Mouse (Mus musculus) heart, embryonic 11.5 days (tissue): Measurements from ENCODE around the gene Ppbp. TPM values are rescaled to one million over a fixed set of nuclear protein-coding genes. Genes with fewer than 3 reads are reported as not detected.

Experiments used
- ATAC-seq: fragments of 200-750 bp; cut with Nextera tagmentation; replicated peaks from 2 replicates; pipeline ENCODE4 v1.8.0; 2017; ENCODE audit warnings: moderate library complexity; ENCODE audit not compliant: insufficient number of reproducible peaks, low FRiP score, low TSS enrichment
- H3K27ac ChIP-seq: fragments of 300-500 bp; sonication (generic); 2 replicates; pipeline ENCODE4 v1.5.1; 2014; ENCODE audit warnings: mild to moderate bottlenecking, low read depth, low read length
- H3K27me3 ChIP-seq: fragments of 300-500 bp; sonication (generic); 2 replicates; pipeline ENCODE4 v1.6.1; 2014; ENCODE audit warnings: mild to moderate bottlenecking, low read length, mixed read lengths; ENCODE audit not compliant: control insufficient read depth, insufficient read depth
- H3K36me3 ChIP-seq: fragments of 300-500 bp; sonication (generic); 2 replicates; pipeline ENCODE4 v1.6.1; 2014; ENCODE audit warnings: mild to moderate bottlenecking, low read length, moderate library complexity, mixed read lengths; ENCODE audit not compliant: control insufficient read depth, insufficient read depth
- H3K4me1 ChIP-seq: fragments of 300-500 bp; sonication (generic); 2 replicates; pipeline ENCODE4 v1.6.1; 2014; ENCODE audit warnings: low read length; ENCODE audit not compliant: control insufficient read depth, insufficient read depth
- H3K4me2 ChIP-seq: fragments of 300-500 bp; sonication (generic); 2 replicates; pipeline ENCODE4 v1.6.1; 2014; ENCODE audit warnings: mild to moderate bottlenecking, moderate library complexity
- H3K4me3 ChIP-seq: fragments of 300-500 bp; sonication (generic); 2 replicates; pipeline ENCODE4 v1.5.1; 2014; ENCODE audit warnings: low read depth, low read length
- H3K9ac ChIP-seq: fragments of 300-500 bp; sonication (generic); 2 replicates; pipeline ENCODE4 v1.6.1; 2014; ENCODE audit warnings: mild to moderate bottlenecking, low read depth, low read length, moderate library complexity
- H3K9me3 ChIP-seq: fragments of 300-500 bp; sonication (generic); replicated peaks from 2 replicates; pipeline ENCODE4 v1.6.1; 2016; ENCODE audit warnings: low read length; ENCODE audit not compliant: control insufficient read depth
- WGBS: fragments of 180-500 bp; shearing (Covaris S2); extraction: QIAGEN DNeasy Blood & Tissue Kit; methylation state at CpG from one replicate; pipeline ENCODE4 v1.1.7; 2014; ENCODE audit not compliant: insufficient replicate concordance; 5-methylcytosine and 5-hydroxymethylcytosine counted together
- polyA plus RNA-seq: library from polyadenylated mRNA; unstranded; fragments of >200 nt; fragmentation: Nextera tagmentation; extraction: Ambion mirVana; gene quantifications from 2 replicates; pipeline ENCODE4 v1.2.1, GENCODE M21; 2014

Ppbp gene
- polyA plus RNA-seq, 1 experiment from 2014 or later = 28.8 TPM

DNA sequence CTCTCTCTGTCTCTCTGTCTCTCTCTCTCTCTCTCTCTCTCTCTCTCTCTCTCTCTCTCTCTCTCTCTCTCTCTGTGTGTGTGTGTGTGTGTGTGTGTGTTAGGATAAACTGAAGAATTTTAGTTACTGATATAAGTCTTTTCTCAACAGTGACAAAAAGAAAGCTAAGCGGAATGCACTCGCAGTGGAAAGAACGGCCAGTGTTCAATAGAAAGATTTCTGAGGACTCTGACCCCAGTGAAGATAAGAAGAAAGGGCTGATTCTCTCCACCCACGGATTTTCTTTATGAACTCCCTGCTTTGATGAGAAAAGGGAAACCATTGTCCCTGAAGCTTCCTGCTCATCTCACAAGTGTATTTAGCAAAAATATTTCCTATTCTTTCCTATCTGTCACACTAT, 8.0 kb upstream of the Ppbp start:
- 45% methylated on average over 4 of the region's 4 CpGs for WGBS
- no peak for ATAC-seq

DNA sequence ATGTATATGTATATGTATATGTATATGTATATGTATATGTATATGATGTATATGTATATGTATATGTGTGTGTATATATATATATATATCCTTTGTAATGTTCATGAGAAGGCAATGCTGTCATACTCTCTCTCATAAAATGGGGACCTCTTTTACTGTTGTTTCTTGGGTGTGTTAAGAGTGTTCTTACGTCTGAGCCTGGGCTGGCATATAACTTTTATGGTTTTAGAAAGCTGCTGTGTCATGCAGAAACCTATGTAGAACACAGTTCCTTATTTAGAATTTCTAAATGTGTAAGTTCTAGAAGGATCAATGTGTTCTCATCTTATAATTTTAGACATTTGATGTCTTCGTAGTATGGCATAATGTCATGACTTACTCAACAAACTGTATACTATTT, 7.5 kb upstream of the Ppbp start:
- H3K4me2 ChIP-seq = no peak overlapping the region
- H3K36me3 ChIP-seq = no peaks in the 10 kb centered on the region
- 0 out of 2 replicates have a peak, but pooled peaks cover 8% of the 10 kb centered on the region for H3K4me1 ChIP-seq
- WGBS = 90% methylated on average over 2 of the region's 2 CpGs
- H3K9ac ChIP-seq = no peak overlapping the region
- H3K27me3 ChIP-seq = peaks cover 13% of the 10 kb centered on the region
- H3K9me3 ChIP-seq = no peaks in the 10 kb centered on the region
- H3K27ac ChIP-seq = no peak overlapping the region
- H3K4me3 ChIP-seq = no peak overlapping the region
- no peak for ATAC-seq

More for the DNA sequence above, 8.0 kb upstream of the Ppbp start:
- peaks cover 13% of the 10 kb centered on the region for H3K27me3 ChIP-seq
- H3K27ac ChIP-seq = no peak overlapping the region
- H3K4me1 ChIP-seq = 0 out of 2 replicates have a peak, but pooled peaks cover 8% of the 10 kb centered on the region
- H3K4me2 ChIP-seq = no peak overlapping the region
- no peak overlapping the region for H3K4me3 ChIP-seq
- H3K9ac ChIP-seq = no peak overlapping the region
- no peaks in the 10 kb centered on the region for H3K9me3 ChIP-seq
- no peaks in the 10 kb centered on the region for H3K36me3 ChIP-seq

GRCm38 (mm10) chr5:90761834-90762233, 6.5 kb upstream of the Ppbp start:
- no peak overlapping the region for H3K4me3 ChIP-seq
- H3K9ac ChIP-seq = no peak overlapping the region
- ATAC-seq = no peak
- H3K9me3 ChIP-seq = no peaks in the 10 kb centered on the region
- H3K4me1 ChIP-seq = 0 out of 2 replicates have a peak, but pooled peaks cover 8% of the 10 kb centered on the region
- H3K27me3 ChIP-seq = peaks cover 13% of the 10 kb centered on the region
- no peak overlapping the region for H3K4me2 ChIP-seq
- WGBS = 82% methylated on average over 3 of the region's 3 CpGs
- H3K36me3 ChIP-seq = no peaks in the 10 kb centered on the region
- H3K27ac ChIP-seq = no peak overlapping the region

DNA sequence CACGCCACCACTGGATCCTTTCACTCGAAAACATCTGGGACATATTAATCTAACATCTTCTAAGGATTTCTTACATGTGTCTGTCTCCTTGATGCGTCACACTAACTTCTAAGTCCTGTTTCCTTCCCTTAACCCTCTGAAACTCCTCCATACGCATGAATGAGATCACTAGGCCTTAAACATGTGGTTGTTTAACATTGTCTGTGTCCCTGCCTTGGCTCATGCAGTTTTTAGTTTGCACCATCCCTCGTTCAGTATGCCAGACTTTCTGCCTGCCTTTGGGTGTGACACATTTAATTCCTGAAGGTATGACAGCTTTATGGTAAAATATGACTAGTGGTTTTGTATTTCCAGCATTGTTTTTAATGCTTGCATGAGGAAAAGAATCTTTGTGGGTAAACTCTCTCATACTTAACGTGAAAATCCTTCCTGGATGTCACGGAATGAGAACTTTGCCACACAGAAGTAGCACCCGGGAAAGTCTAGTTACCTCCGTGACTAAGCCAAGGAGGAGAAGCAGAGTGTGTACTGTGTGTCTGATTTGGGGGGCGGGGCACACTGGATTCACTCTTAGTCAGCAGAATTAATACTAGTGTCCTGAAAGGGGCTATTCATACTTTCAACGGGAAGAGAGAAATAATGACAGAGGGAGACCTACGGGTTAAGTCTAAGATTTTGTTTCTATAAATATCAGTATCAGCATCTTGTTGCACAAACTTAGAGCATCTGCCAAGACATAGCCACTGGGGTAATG, 4.2 kb upstream of the Ppbp start:
- H3K4me1 ChIP-seq = 0 out of 2 replicates have a peak, but pooled peaks cover under 1% of the 10 kb centered on the region
- H3K27ac ChIP-seq = no peak overlapping the region
- H3K4me2 ChIP-seq = no peak overlapping the region
- peaks cover 9% of the 10 kb centered on the region for H3K27me3 ChIP-seq
- 78% methylated on average over 12 of the region's 12 CpGs for WGBS
- ATAC-seq = no peak
- H3K9me3 ChIP-seq = no peaks in the 10 kb centered on the region
- no peak overlapping the region for H3K9ac ChIP-seq
- H3K36me3 ChIP-seq = no peaks in the 10 kb centered on the region
- H3K4me3 ChIP-seq = no peak overlapping the region

DNA sequence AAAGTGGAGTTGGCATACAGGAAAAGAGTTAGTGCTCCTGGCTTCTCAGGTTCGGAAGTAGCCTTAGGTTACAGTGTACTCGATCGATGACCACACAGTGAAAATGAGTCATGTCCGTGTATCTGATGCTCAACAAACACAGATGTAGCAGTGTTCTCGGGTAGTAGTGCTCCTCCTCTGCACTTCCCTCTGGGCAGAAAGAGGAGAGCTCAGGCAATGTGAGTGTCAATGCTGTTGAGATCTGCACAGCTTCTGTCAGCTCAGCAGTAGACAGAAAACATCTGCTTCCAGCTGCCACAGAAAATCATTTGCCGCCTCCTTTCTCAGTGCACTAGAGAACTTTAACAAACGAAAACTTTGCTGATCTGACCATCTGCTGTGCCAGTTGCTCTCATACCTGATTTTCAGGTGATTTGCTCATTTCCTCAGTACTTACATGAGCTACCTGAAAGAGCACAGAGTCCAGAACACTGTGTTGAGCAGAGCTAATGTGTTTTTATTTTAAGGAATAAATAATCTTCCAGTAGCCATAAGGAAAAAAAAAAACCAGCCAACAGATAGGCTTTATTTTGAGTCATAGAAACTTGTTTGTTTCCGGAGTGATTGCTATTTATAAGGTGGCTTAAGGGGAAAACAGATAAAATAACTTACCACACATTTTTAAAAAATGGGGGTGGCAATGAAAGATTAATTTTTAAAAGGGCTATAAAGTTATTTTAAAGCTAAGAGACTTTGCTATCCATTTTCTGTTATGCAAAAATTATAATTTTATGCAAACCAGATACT, 2.3 kb upstream of the Ppbp start:
- Histone ChIP-seq H3K4me2 (no peak overlapping the region), H3K36me3 (no peaks in the 10 kb centered on the region), H3K4me1 (no peaks in the 10 kb centered on the region), H3K4me3 (no peak overlapping the region), H3K9ac (no peak overlapping the region), H3K27ac (no peak overlapping the region), H3K9me3 (no peaks in the 10 kb centered on the region), H3K27me3 (no peaks in the 10 kb centered on the region; the same call in 1 of the 2 replicates)
- 47% methylated on average over 8 of the region's 8 CpGs for WGBS
- no peak for ATAC-seq

DNA sequence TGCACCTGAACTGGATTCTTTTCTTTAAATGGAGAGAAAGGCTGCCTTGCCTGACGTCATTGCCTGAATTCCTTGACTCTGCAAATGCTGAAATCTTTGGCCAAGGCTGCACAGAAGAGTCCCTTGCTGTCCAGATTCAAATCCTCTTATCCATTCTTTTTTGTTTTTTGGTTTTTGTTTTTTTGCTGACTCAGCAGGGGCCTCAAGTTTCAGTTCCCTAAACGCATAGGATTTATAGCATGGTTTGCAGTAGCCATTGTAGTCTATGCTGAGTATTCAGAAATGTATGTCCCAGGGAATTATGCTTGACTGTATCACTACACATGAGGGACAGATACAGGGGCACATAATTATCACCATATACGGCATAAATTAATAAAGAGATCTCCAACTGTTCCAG, 3.1 kb downstream of the Ppbp start:
- no peaks in the 10 kb centered on the region for H3K9me3 ChIP-seq
- peaks cover 2% of the 10 kb centered on the region; the same call in 1 of the 2 replicates for H3K4me1 ChIP-seq
- WGBS = 88% methylated on average over 3 of the region's 3 CpGs
- H3K36me3 ChIP-seq = no peaks in the 10 kb centered on the region
- H3K4me2 ChIP-seq = no peak overlapping the region
- no peak overlapping the region for H3K9ac ChIP-seq
- no peaks in the 10 kb centered on the region for H3K27me3 ChIP-seq
- H3K4me3 ChIP-seq = no peak overlapping the region
- no peak for ATAC-seq
- no peak overlapping the region for H3K27ac ChIP-seq

DNA sequence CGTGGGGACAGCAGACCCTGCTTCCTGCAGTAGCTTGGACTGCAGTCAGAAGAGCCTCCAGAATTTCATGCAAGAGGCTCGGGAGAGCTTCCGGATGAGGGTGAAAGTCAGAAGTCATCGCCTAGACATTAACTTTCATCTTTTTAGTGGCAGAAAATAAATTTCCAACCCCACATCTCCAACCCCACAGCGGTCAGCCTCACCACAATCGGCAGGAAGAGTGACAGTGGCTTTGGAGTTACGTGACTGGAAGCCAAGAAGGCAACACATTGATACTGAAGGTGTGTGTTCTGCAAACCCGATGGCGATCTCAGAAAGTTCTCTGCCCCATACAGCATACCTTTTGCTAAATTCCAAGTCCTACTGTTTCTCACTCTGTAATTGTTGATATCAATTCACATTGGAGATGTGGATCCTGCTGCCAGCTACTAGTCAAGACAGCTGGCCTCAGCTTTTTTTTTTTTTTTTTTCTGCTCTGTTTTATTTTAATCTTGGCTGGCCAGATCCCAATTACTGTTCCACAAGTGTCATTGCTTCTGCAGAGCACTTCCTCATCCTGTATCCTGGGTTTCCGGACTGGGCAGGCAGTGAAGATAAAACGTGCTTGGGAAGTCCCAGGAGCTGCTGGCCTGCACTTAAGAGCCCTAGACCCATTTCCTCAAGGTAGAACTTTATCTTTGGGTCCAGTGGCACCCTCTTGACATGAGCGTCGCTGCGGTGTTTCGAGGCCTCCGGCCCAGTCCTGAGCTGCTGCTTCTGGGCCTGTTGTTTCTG, 3.7 kb downstream of the Ppbp start, which contains the start of gene Pf4:
Gene Pf4, plus strand, starts transcription at position 556 of the 774 bp plus-strand sequence.
- H3K36me3 ChIP-seq = no peaks in the 10 kb centered on the region
- 63% methylated on average over 16 of the region's 16 CpGs for WGBS
- H3K27me3 ChIP-seq = no peaks in the 10 kb centered on the region
- no peak within 1 kb of the TSS for H3K4me3 ChIP-seq
- H3K27ac ChIP-seq = no peak within 1 kb of the TSS
- H3K9me3 ChIP-seq = no peaks in the 10 kb centered on the region
- peaks cover 2% of the 10 kb centered on the region; the same call in 1 of the 2 replicates for H3K4me1 ChIP-seq
- no peak within 1 kb of the TSS for H3K9ac ChIP-seq
- peak within 1 kb of the TSS; percentile 29 for H3K4me2 ChIP-seq
- no peak for ATAC-seq

DNA sequence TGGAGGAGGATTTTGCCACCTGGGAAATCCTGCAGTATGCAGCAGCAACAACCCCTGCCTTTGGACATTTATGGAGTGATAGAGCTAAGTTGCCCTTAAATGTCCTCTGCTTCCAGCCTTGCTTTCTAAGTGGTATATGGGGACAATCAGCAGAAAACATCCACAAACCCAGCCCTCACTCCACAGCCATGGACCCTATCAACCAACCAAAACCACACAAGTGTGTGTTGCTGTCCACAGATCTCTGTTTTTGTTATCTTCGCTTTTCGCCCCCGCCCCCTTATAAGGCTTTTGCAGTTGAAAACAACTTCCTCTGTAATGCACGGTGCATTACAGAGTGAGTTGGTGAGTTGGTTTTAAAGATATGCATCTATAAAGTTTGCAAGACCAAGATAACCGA, 7.2 kb downstream of the Ppbp start:
- H3K27ac ChIP-seq = no peak overlapping the region
- H3K9ac ChIP-seq = no peak overlapping the region
- no peaks in the 10 kb centered on the region for H3K27me3 ChIP-seq
- 62% methylated on average over 5 of the region's 5 CpGs for WGBS
- H3K4me2 ChIP-seq = no peak overlapping the region
- H3K4me1 ChIP-seq = peaks cover 2% of the 10 kb centered on the region; the same call in 1 of the 2 replicates
- H3K9me3 ChIP-seq = no peaks in the 10 kb centered on the region
- no peak for ATAC-seq
- H3K36me3 ChIP-seq = no peaks in the 10 kb centered on the region
- H3K4me3 ChIP-seq = no peak overlapping the region
